Mouse (Mus musculus) bone marrow macrophage, adult 2 months (primary cell): ENCODE results near the gene Iqck.

ENCODE experiments used
- CTCF ChIP-seq: IDR thresholded peaks from 2 replicates; pipeline ENCODE4 v1.5.1; 2012; ENCODE audit warnings: low read depth, mild to moderate bottlenecking, low read length, moderate library complexity
- POLR2A ChIP-seq: IDR thresholded peaks from 2 replicates; pipeline ENCODE4 v1.6.1; 2012; ENCODE audit warnings: mild to moderate bottlenecking, low read depth, low read length, borderline replicate concordance

GRCm38 (mm10) chr7:118845141-118845540 is 10.4 kb upstream of the Iqck start:
- no peak for TF ChIP-seq CTCF
- no peak for TF ChIP-seq POLR2A
